Mouse (Mus musculus): Measurements from ENCODE around the gene Trdmt1. TPM values are rescaled to one million over a fixed set of nuclear protein-coding genes. Genes with fewer than 3 reads are reported as not detected.

Gene Trdmt1
- polyA plus RNA-seq, 1 experiment: 0.39 TPM

DNA sequence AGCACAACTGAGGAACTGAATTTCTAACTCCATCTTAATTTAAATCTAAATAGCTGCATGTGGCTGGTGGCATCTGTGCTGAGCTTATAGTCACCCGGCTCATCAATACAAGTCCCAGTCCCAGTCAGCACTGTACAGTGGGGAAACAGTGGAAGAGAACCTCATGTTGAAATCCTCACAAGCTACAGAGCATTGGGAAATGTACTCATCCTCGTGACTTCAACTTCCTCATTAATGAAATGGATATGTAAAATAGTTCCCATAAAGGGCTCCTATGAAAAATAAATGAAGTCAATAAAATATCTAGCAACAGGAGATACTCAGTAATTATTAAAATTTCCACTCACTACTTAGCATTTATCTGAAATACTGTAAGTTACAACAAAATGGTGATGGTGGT is 6.2 kb downstream of the Trdmt1 start:
- 90% methylated on average over 2 of the region's 2 CpGs for WGBS
- TF ChIP-seq CTCF (IDR thresholded peaks at IDR 0.05; ENCODE audit: extremely low read depth, insufficient read length, insufficient replicate concordance, low read depth, low read length) (no peak), POLR2A (IDR thresholded peaks at IDR 0.05; ENCODE audit: low read depth, low read length) (no peak)
- Histone ChIP-seq H3K4me1 (ENCODE audit: control insufficient read depth, insufficient read depth, insufficient read length, low read length) (peaks cover 13% of the 10 kb centered on the region; the same call in 1 of the 2 replicates), H3K27me3 (ENCODE audit: control insufficient read depth, insufficient read depth, low read length) (no peaks in the 10 kb centered on the region), H3K36me3 (ENCODE audit: control insufficient read depth, insufficient read depth, low read length) (no peaks in the 10 kb centered on the region), H3K4me3 (ENCODE audit: low read depth, low read length) (no peak overlapping the region), H3K27ac (ENCODE audit: insufficient read depth, low read depth, low read length) (no peak overlapping the region)

DNA sequence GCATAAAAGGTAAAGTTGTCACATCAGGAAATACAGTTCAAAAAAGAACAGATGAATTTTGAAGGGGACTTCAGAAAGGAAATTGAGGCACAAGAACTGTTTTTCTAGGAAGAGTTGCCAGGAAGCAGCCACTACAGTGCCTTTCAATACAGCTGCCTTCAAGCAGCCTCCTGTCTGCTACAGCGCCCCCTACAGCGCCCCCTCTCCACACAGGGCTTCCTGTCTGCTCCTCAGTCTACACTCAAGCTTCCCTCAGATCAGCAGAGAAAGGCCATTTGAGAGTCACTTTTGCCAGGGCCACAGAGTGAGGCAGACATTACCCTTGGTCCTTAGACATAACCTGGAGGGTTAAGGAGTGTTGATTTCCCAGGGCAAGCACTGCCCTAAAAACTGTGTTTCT is 6.7 kb downstream of the Trdmt1 start:
- Histone ChIP-seq H3K4me1 (ENCODE audit: control insufficient read depth, insufficient read depth, insufficient read length, low read length) (peaks cover 13% of the 10 kb centered on the region; the same call in 1 of the 2 replicates), H3K27ac (ENCODE audit: insufficient read depth, low read depth, low read length) (0 out of 2 replicates have a peak overlapping the region, but pooled peaks have one; percentile 26), H3K27me3 (ENCODE audit: control insufficient read depth, insufficient read depth, low read length) (no peaks in the 10 kb centered on the region), H3K4me3 (ENCODE audit: low read depth, low read length) (no peak overlapping the region), H3K36me3 (ENCODE audit: control insufficient read depth, insufficient read depth, low read length) (no peaks in the 10 kb centered on the region)
- WGBS: 54% methylated on average over 2 of the region's 2 CpGs
- TF ChIP-seq CTCF (IDR thresholded peaks at IDR 0.05; ENCODE audit: extremely low read depth, insufficient read length, insufficient replicate concordance, low read depth, low read length) (peak; percentile 42; the same call in 1 of the 2 replicates), POLR2A (IDR thresholded peaks at IDR 0.05; ENCODE audit: low read depth, low read length) (no peak)

DNA sequence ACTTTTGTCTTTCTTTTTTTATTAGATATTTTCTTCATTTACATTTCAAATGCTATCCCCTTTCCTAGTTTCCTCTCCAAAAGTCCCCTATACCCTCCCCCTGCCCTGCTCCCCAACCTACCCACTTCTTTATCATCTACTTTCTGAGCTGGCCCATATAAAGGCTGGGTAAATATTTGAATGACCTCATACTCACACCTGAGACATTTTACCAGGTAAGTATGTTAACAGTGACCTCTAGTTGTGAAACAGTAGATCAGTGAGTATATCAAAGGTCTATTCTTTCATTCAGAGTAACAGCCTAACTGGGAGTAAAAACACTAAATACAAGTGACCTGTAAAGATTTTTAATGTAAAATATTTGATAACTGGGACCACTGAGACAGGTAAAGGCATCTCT is 7.7 kb downstream of the Trdmt1 start:
- Histone ChIP-seq H3K27me3 (ENCODE audit: control insufficient read depth, insufficient read depth, low read length) (no peaks in the 10 kb centered on the region), H3K4me3 (ENCODE audit: low read depth, low read length) (no peak overlapping the region), H3K27ac (ENCODE audit: insufficient read depth, low read depth, low read length) (no peak overlapping the region), H3K36me3 (ENCODE audit: control insufficient read depth, insufficient read depth, low read length) (no peaks in the 10 kb centered on the region), H3K4me1 (ENCODE audit: control insufficient read depth, insufficient read depth, insufficient read length, low read length) (peaks cover 13% of the 10 kb centered on the region; the same call in 1 of the 2 replicates)
- TF ChIP-seq POLR2A (IDR thresholded peaks at IDR 0.05; ENCODE audit: low read depth, low read length) (no peak), CTCF (IDR thresholded peaks at IDR 0.05; ENCODE audit: extremely low read depth, insufficient read length, insufficient replicate concordance, low read depth, low read length) (no peak)

DNA sequence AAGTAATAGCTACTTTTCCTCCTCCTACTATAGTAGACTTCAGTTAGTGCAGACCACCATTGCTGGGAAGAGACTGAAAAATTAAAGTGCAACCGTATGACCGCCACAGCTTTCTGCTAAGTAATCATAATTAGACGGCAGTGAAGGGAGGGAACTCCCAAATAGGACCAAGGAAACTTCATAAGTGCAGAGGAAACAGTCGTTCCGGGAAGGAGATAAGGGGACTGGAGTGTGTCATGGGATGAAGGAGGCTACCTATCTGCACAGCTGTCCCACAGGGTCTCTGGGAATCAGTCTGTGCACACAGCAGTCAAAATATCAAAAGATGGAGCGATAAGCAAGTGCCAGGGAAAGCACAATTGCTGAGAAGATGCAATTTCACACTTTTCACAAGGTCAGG is 13.8 kb downstream of the Trdmt1 start:
- Histone ChIP-seq H3K4me3 (ENCODE audit: low read depth, low read length) (no peak overlapping the region), H3K27ac (ENCODE audit: insufficient read depth, low read depth, low read length) (no peak overlapping the region), H3K36me3 (ENCODE audit: control insufficient read depth, insufficient read depth, low read length) (no peaks in the 10 kb centered on the region), H3K4me1 (ENCODE audit: control insufficient read depth, insufficient read depth, insufficient read length, low read length) (peaks cover 7% of the 10 kb centered on the region; the same call in 1 of the 2 replicates), H3K27me3 (ENCODE audit: control insufficient read depth, insufficient read depth, low read length) (no peaks in the 10 kb centered on the region)
- TF ChIP-seq POLR2A (IDR thresholded peaks at IDR 0.05; ENCODE audit: low read depth, low read length) (no peak), CTCF (IDR thresholded peaks at IDR 0.05; ENCODE audit: extremely low read depth, insufficient read length, insufficient replicate concordance, low read depth, low read length) (no peak)
- WGBS: 73% methylated on average over 6 of the region's 6 CpGs

DNA sequence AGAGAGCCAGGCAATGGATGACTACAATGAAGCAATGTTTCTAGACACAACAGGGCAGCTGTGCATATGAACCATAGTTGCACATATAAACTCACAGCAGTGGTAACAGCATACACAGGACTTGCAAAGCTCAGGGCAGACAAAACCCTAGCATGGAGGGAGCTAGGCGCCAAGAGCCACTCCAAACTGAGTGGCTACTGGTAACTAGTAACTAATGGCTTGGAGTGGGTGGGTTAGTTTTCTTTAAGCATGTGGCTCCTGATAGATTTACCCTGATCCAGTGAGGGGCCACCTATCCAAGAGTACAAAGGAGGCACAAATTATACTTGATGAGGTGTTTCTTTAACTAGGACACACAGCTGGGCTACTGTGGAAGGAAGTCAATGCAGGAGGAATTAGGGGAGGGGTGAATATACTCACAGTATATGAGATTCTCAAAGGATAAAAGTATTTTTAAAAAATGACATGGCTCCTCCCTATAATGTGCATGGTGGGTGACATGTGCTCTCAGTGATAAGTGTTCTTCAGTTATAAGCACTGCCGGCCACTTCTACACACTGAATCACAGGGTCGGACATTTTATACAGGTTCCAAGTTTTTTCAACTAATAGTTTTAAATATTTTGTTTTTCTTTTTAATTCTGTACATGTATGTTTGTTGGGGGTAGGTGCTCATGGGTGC is 15.1 kb downstream of the Trdmt1 start:
- Histone ChIP-seq H3K4me3 (ENCODE audit: low read depth, low read length) (no peak overlapping the region), H3K4me1 (ENCODE audit: control insufficient read depth, insufficient read depth, insufficient read length, low read length) (peaks cover 4% of the 10 kb centered on the region; the same call in 1 of the 2 replicates), H3K27ac (ENCODE audit: insufficient read depth, low read depth, low read length) (no peak overlapping the region), H3K36me3 (ENCODE audit: control insufficient read depth, insufficient read depth, low read length) (no peaks in the 10 kb centered on the region), H3K27me3 (ENCODE audit: control insufficient read depth, insufficient read depth, low read length) (no peaks in the 10 kb centered on the region)
- 98% methylated on average over 3 of the region's 3 CpGs for WGBS
- TF ChIP-seq CTCF (IDR thresholded peaks at IDR 0.05; ENCODE audit: extremely low read depth, insufficient read length, insufficient replicate concordance, low read depth, low read length) (no peak), POLR2A (IDR thresholded peaks at IDR 0.05; ENCODE audit: low read depth, low read length) (no peak)

DNA sequence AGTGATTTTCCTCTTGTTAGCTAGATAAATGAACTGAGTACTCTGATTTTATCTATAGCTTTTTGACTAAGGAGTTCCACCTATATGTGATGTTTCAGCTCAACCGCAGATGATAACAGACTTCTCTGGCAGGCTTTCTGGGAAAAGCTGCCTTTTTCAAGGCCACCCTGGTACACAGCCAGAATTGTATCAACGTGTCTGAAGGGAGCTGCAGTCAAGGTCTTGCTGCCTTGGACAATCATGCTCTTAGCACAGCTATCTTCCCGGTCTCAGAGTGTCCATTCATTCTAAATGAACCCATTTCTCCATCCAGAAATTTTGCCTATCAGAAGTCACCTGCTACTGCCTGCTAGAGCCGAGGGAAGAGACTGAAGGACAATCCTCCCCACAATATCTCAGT is 16.9 kb downstream of the Trdmt1 start:
- Histone ChIP-seq H3K36me3 (ENCODE audit: control insufficient read depth, insufficient read depth, low read length) (no peaks in the 10 kb centered on the region), H3K4me1 (ENCODE audit: control insufficient read depth, insufficient read depth, insufficient read length, low read length) (peaks cover 4% of the 10 kb centered on the region; the same call in 1 of the 2 replicates), H3K27ac (ENCODE audit: insufficient read depth, low read depth, low read length) (no peak overlapping the region), H3K27me3 (ENCODE audit: control insufficient read depth, insufficient read depth, low read length) (no peaks in the 10 kb centered on the region), H3K4me3 (ENCODE audit: low read depth, low read length) (no peak overlapping the region)
- TF ChIP-seq CTCF (IDR thresholded peaks at IDR 0.05; ENCODE audit: extremely low read depth, insufficient read length, insufficient replicate concordance, low read depth, low read length): no peak
- TF ChIP-seq POLR2A (IDR thresholded peaks at IDR 0.05; ENCODE audit: low read depth, low read length): no peak
- WGBS: 62% methylated on average over 4 of the region's 4 CpGs

DNA sequence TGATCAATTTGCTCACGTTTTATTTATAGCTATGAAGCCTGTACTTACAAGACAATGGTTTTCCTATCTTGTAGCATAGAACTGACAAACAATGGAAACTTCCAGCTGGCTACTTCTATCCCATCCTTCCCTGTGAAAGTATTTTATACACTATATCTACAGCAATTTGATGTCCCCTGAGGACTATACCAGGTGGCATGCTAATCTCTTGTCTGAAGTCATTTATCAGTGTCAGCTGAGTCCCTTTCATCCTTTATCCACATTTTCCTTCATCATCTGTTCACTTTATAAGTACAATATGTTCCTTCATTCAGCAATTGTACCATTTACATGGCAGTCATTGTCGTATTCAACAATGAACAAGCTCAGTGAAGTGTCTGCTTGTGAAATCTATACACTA is 17.3 kb downstream of the Trdmt1 start:
- Histone ChIP-seq H3K4me3 (ENCODE audit: low read depth, low read length) (no peak overlapping the region), H3K27me3 (ENCODE audit: control insufficient read depth, insufficient read depth, low read length) (no peaks in the 10 kb centered on the region), H3K36me3 (ENCODE audit: control insufficient read depth, insufficient read depth, low read length) (no peaks in the 10 kb centered on the region), H3K4me1 (ENCODE audit: control insufficient read depth, insufficient read depth, insufficient read length, low read length) (peaks cover 4% of the 10 kb centered on the region; the same call in 1 of the 2 replicates), H3K27ac (ENCODE audit: insufficient read depth, low read depth, low read length) (no peak overlapping the region)
- TF ChIP-seq CTCF (IDR thresholded peaks at IDR 0.05; ENCODE audit: extremely low read depth, insufficient read length, insufficient replicate concordance, low read depth, low read length): no peak
- no peak for TF ChIP-seq POLR2A (IDR thresholded peaks at IDR 0.05; ENCODE audit: low read depth, low read length)
- WGBS: 59% methylated on average over 2 of the region's 2 CpGs

Data from small intestine, adult 2 months (tissue).